Mouse (Mus musculus) layer of hippocampus, postnatal 14 days (tissue): ENCODE measurements around the gene Ptpn3. TPM values are rescaled to one million over a fixed set of nuclear protein-coding genes. Genes with fewer than 3 reads are reported as not detected.
"Not testable (repeated sequence)": the region's sequence is repeated elsewhere in the genome, so short reads cannot be mapped to it uniquely, and the experiment has no call there.

Source experiments
- DNase-seq, 2 experiments: peaks; one replicate each; pipeline ENCODE4 v3.0.0; 2021 to 2022; ENCODE audit warnings: low spot score in 2 of 2, mixed read lengths in 1 of 2
- total RNA-seq, 2 experiments: library from RNA; stranded (reverse); gene quantifications; 2 replicates each; pipeline ENCODE4 v1.2.3; 2021

The Ptpn3 gene
- total RNA-seq, 2 experiments from 2014 or later = 60.3 to 62.6 TPM

DNA sequence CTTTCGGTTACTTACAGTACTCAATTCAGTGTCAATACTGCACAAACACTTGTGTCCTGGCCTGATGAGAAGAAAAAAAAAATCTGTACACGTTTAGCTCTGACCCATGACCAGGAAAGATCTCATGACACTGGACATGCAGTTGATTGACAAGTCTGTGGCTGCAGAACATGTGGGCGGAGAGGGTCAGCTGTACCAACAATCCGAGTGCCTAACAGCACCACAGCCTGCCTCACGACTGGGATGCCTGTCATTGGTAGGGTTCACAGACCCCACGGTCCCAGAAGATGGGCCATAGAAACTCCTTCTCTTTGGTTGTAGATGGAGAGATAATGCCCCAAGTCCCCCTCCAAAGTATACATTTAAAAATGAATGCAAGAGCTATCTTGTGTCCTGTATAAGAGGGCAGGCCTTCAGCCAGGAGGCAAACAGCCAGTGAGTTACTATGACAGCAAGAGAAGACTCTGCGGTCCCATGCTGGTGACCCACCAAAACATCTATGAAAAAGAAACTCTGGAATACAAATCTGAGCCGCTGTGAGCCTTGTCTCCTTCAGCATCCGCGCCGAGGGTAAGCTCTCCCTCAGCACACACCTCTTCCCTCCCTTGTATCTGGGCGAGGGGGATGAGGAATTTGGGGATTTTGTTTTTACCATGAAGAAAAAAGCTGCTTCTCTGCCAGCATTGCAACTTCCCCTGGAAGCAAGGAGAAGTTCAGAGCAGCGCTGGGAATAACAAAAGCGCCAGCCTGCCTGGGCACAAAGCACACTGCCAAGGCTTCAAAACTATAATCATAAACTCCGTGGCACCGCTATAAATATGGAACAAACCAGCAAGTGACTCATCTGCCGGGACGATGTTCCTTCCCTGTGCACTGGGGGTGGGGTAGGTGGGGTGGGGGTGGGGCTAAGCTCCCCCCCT lies 72.8 kb downstream of the Ptpn3 start:
- DNase-seq = peak in 1 of 2 experiments; percentile 41

DNA sequence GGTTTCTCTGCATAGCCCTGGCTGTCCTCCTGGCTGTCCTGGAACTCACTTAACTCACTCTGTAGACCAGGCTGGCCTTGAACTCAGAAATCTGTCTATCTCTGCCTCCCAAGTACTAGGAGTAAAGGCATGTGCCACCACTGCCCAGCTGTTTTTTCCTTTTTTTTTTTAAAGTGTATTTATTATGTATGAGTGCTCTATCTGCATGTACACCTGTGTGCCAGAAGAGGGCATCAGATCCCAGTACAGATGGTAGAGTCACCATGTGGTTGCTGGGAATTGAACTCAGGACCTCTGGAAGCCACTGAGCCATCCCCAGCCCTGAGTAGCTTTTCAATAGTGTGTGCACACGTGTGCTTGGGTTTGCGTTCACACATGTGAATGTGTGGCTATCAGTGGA lies 76.9 kb downstream of the Ptpn3 start:
- no peak for DNase-seq

DNA sequence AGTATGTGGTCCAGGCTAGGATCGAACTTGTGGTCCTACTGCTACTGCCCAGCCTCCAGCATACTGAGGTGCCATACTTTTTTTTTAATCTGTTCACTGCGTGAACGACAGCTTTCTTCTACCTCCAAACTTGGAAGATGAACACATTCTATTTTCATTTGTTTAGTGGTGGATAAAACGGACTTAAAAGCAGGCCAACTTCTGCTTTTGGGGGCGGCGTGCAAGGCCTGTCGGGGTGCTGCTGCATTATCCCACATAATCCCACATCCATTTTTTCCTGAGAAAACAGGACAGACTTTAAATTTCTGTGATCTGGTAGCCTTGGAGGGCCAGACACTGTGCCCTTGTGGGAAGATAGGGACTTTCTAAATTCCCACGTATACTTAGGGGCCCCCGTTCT lies 83.9 kb downstream of the Ptpn3 start:
- DNase-seq = no peak

DNA sequence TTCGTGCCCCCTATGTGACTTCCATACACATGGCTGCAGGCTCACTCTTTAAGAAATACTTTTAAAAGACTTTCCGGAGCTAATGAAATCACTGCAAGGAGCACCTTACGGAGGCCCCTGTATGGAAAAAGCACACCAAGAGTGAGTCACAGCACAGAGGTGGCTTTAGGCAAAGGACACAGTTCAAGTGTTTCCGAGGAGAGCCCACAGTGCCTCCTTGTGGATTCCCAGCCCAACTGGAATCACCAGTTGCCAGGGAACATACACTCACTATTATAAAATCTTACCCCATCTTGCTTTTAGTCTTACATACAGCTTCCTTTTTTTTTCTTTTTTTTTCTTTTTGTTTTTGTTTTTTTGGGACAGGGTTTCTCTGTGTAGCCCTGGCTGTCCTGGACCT lies 85.1 kb downstream of the Ptpn3 start:
- no peak for DNase-seq

DNA sequence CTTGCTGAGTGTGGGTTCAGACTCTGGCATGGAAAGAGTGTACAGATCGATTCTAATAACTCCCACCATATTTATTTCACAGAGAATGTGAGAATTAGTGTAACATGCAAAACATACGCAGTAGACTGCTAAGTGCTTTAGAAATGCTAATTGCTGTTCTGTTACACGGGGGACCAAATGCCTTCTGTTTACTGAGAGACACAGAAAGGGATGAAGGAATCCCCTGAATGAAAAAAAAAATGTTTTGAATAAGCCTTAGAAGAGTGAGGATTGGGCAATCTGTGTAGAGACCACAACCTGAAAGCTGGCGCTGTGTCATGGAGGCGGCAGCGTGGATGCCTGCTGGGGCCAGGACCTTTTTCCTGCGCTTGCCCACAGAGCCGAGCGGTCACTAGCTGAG lies 86.8 kb downstream of the Ptpn3 start:
- DNase-seq = no peak

DNA sequence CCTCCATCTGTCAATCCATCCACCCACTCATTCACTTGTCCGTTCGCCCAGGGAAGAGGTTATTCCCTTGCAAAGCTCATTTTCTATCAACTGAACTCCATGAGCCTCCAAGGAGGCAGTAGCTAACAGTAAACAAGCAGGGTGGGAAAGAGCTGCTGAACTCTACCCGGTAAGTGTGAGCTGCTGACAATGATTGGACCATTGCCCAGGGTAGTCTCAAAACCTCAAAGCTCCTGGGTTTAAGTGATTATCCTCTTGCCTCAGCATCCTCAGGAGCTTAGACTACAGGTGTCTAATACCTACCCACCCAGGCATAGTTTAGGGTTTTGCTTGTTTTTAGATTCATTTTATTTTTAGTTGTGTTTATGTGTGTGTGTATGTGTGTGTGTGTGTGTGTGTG lies 87.5 kb downstream of the Ptpn3 start:
- no peak for DNase-seq

DNA sequence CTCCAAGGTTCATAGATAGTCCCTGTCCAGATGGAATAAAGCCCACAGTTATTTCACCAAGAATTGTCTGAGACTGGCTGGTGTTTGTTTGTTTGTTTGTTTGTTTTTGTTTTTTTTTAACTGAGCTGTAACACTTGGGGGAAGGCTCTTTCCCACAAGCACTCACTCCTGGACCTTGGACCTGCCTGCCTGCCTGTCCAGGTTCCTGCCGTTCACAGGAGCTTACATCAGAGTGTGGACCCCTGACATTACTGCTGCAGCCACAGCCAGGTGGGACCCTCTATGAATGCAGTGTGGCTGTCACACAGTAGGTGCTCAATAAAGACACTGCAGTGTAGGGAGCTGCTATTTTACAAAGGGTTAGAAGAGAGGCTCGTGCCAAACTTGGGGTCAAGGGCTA lies 89.9 kb downstream of the Ptpn3 start:
- no peak for DNase-seq

DNA sequence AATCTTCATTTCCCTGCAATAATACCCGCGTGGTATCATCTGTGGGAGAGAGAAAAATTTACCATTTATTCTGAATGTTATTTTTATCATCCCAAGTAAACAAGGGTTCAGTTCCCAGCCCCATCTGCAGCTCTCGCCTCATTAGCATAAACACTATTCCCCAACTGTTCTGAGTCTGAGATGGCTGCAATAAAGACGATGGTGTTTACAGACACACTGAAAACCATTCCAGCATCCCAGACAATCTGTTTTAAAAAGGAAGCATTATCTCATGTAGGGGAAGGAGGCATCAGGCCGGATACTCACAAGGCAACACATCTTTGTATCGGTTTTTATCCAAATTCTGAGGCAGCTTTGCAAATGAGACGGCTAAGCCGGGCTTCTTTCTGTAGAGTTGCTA lies 95.7 kb downstream of the Ptpn3 start:
- peak in 1 of 2 experiments; percentile 58 for DNase-seq

DNA sequence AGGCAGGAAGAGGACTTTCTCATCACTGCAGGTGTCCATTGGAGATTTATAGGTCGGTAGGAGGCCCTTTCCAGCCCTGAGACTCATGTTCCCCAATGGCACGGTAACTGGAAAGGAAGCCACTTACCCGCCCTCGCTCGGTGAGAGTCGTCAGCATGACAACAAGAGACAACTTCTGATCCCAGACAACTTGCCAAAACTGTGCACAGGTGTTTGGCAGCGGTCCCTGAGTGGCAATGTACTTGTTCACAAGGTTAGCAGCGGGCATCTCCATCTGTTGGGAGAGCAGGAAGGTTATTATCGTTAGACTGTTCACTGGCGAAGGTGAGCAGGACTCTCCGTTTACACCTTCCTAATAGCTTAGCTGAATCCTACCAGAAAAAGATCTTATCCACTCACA lies 96.9 kb downstream of the Ptpn3 start:
- no peak for DNase-seq

DNA sequence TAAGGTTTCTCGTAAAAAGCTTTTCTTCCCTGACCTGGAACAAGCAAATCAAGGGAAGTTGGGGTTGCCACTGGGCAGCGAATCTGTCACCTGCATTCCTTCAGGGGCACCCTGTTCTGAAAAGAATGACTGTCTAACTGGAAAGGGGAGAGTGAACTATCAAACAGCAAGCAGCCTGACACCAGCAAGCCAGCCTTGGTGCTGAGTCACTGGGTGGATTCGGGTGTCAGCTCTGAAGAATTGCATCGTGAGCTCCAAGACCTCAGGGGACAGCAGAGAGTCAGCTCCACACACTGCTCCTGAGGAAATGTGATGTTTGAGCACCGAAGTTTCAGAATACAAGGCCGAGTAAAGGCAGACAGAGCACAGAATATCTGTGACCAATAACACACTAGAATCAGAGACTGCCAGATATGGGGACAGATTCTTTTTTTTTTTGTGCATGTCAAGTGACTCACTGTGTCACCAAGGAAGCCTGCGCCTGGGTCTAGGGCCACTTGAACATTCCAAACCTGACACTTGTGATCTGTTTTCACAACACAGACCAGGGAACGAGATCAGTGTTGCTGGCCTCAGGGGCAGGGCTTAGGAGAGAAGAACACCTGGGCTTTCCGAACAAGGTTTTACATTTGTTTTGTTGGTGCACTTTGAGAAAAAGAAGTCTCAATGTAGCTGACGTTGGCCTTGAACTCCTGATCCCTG lies 98.8 kb downstream of the Ptpn3 start:
- no peak for DNase-seq

DNA sequence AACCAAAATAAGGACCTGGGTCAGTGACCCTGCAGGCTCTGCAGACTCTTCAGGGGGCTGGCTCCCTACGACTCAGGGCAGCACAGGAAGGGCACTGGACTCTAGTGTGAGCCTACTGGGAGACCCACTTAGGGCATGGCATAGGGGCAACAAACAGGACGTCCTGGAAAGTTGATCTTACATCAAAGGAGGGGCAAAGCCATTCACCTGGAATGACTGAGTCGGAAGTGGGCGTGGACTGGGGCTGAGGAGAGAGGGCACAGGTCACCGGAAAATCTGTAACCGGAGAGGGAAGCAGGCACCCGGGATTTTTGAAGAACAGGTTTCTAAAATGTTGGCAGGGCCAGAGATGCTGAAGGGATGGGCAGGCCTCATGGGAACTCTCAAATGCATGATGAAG lies 99.5 kb downstream of the Ptpn3 start:
- DNase-seq = no peak

DNA sequence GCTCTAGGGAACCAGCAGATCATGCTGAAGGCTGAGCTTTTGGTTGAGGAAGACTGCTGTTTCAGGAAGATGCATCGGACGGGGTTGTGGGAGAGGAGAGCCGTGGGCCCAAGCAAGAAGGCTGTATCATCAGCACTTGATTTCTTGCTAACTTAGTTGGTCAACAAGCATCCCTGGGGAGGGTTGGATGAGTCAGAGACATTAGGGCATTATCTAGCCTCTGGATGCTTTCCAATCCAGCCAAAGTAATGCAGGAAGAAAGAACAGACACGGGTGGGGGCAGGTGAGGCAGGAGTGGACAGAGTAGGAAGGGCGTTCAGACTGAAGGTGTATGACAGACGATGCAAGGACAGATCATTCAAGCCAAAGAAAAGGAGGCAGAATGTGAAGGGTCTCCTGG lies 101.0 kb downstream of the Ptpn3 start:
- no peak for DNase-seq

DNA sequence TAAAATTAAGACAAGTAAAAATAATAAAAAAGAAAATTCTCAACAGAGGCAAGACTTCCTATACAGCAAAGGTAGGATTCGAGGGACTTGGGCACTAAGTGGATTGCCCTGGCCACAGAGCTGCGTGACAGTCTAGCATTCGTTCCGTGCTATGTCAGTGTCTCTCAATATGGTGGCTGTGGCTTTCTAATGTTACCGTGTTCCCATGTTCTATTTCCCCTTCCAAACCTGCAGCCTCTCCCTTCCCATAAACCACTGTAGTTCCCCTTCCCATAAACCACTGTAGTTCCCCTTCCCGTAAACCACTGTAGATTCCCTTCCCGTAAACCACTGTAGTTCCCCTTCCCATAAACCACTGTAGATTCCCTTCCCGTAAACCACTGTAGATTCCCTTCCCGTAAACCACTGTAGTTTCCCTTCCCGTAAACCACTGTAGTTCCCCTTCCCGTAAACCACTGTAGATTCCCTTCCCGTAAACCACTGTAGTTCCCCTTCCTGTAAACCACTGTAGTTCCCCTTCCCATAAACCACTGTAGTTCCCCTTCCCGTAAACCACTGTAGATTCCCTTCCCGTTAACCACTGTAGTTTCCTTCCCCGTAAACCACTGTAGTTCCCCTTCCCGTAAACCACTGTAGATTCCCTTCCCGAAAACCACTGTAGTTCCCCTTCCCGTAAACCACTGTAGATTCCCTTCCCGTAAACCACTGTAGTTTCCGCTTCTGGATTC lies 102.8 kb downstream of the Ptpn3 start:
- DNase-seq = not testable (repeated sequence)

DNA sequence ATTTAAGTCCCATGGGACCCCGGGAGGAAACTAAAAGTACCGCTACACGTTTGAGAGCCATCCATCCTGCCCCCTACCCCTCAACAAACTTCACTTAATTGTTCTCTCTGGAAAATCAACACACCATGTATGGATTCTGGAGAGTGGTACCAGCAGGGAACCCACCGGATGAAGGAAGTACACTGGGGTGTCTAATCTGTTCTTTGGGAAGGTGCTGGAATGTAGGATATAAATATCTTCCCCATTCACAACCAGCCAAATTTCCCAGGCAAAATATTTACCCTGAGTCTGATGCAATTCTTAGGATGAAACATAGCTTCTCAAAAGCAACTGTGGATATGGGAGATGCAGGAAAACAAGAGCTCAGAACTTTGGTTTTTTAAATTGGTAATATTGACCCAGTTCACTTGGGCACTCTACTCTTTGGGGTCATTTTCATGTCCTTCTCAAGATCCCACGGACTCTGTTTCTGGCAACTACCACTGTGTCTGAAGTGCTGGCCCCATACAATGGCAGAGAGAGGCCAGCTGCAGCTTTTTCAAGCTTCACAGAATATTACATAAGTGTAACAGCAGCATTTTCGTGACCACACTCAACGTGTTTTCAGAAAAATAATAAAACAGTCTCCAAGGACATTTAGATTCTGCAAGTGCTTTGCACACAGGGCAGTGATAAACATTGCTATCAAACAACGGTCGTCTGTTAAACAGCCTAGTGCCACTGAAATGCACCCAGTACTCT lies 109.9 kb downstream of the Ptpn3 start:
- no peak for DNase-seq

DNA sequence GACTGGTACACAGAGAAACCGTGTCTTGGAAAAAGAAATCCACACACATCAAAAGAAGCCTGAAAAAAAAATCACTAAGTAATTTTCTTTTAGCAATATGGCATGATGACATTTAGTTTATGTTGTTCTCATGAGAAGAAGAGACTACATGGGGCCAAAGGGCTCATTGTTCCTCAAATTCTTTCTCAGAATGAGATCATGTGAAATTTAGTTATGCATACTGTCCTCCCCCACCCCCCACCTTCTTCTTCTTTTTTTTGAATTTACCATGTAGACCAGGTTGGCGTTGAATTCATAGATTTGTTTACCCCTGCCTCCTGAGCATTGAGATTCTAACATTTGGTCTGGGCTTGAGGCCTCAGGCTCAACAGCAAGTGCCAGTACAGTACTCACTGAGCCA lies 111.8 kb downstream of the Ptpn3 start:
- no peak for DNase-seq

DNA sequence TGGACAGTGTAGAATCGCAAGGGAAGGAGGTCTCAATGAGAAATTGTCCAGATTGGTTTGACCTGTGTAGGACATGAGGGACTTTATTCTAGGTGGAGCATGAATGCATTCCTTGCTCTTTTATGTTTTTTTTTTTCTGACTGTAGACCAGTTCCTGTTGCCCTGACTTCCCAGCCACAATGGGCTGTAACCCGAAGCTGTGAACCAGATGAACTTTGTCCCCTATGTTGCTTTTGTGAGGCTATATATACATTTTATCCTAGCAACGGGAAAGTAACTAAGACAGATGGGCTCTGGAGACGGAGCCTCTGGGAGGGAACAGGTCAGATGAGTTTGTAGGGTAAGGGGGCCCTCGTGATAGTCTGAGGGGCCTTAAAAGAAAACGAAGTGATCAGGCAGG lies 115.6 kb downstream of the Ptpn3 start:
- DNase-seq = no peak

DNA sequence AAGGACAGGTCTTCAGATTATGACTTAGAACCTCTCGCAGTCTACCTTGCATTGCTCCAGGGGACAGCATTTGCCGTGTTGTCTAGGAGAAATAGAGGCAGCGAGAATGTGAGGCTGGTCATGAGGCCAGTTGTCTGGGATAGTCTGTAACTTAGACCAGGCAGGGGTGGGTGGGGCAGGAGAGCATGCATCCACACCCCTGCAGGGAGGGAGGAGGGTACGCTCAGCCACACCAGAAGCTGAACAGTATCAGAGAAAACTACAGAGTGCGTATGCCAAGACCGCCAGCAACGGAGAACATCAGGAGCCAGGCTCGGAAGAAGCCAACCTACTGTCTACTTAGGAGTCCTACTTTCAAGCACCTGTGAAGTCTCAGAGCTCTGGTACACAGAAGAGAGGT lies 116.2 kb downstream of the Ptpn3 start:
- no peak for DNase-seq

DNA sequence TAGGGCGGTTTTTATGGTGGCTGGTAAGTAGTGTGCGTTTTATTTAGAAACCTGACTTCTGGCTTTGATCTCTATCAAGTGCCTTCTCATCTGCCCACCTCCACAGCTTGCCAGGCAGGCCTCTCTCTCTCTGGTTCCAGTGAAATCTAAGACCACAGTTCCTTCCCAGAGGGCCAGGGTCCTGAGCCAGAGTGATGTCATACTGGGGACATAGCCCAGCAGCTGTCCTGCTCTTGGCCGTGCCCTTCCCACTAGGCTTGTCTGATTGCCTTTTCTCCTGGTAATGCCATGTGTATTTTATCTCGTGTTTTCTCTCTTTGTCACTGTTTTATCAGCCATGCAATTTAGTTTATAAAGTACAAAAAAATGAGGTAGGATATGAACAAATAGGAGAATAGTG lies 118.1 kb downstream of the Ptpn3 start:
- DNase-seq = no peak

DNA sequence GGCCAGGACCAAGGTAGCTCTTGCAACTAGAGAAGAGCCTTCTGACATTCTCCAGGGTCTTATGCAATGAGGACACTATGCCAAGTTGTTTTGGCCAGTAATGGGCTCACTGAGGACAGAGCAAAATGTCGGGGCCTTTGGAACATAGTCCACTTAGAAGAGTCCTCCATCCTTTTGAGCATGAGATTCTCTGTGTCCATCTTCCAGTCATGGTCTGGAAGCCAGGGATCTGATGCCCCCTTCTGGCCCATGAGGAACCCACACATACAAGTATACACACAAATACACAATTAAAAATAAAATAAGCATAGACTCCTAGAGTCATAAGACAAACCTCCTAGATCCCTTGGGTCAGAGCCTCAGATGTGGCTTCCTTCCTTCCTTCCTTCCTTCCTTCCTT lies 120.1 kb downstream of the Ptpn3 start:
- DNase-seq = no peak

DNA sequence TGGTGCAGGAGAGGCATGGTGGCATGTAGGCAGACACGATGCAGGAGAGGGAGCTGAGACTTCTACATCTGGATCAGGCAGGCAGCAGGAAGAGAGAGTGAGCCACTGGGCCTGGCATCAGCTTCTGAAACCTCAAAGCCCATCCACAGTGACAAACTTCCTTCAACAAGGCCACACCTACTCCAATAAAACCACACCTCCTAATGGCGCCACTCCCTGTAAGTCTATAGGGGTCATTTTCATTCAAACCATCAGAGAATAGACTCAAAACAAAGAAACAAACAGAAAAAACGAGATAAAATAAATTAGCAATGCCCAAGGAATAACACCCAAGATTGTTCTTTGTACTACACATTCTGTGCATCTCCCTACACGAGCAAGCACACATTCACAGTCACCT lies 122.8 kb downstream of the Ptpn3 start:
- no peak for DNase-seq

DNA sequence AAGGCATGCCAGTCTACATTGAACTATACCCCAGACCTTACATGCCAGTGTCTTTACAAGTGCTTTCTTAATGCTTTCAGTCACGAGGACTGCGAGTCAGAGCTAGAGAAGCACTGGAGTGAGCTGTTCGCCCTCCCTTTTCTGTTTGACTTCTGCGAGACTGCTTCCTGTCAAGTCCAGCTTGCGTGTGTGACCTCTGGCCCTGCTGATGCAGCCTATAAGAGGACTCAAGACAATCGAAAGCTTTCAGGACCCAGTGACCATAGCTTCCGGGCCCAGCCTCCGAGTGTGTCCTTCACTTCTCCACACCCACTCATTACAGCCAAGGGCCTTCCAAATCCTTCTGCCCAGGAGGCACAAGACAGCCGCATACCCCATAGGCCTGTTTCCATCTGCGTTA lies 126.3 kb downstream of the Ptpn3 start:
- DNase-seq = no peak
